Mouse (Mus musculus) hindbrain, embryonic 11.5 days (tissue): Measurements from ENCODE around the gene Sgce. TPM values are rescaled to one million over a fixed set of nuclear protein-coding genes. Genes with fewer than 3 reads are reported as not detected.
A peak's percentile ranks its signal among the peaks of the same experiment; 100 is the strongest.
"Not testable (repeated sequence)": the region's sequence is repeated elsewhere in the genome, so short reads cannot be mapped to it uniquely, and the experiment has no call there.

Experiments used
- ATAC-seq: fragments of 200-750 bp; cut with Nextera tagmentation; 2 replicates; pipeline ENCODE4 v1.8.0; 2017; ENCODE audit warnings: mild to moderate bottlenecking, moderate TSS enrichment, moderate library complexity; ENCODE audit not compliant: low FRiP score
- DNase-seq: peaks from one replicate; pipeline ENCODE4 v3.0.0-alpha.2; 2015; ENCODE audit warnings: low spot score
- H3K27ac ChIP-seq: fragments of 300-500 bp; sonication (generic); 2 replicates; pipeline ENCODE4 v1.5.1; 2014; ENCODE audit warnings: mild to moderate bottlenecking, low read depth, low read length
- H3K27me3 ChIP-seq: fragments of 300-500 bp; sonication (generic); 2 replicates; pipeline ENCODE4 v1.6.1; 2014; ENCODE audit warnings: mild to moderate bottlenecking, low read length, moderate library complexity, mixed read lengths; ENCODE audit not compliant: control insufficient read depth, insufficient read depth
- H3K36me3 ChIP-seq: fragments of 300-500 bp; sonication (generic); 2 replicates; pipeline ENCODE4 v1.6.1; 2014; ENCODE audit warnings: mild to moderate bottlenecking, low read length, moderate library complexity, mixed read lengths; ENCODE audit not compliant: control insufficient read depth, insufficient read depth
- H3K4me1 ChIP-seq: fragments of 300-500 bp; sonication (generic); replicated peaks from 2 replicates; pipeline ENCODE4 v1.6.1; 2014; ENCODE audit warnings: low read length, mixed read lengths; ENCODE audit not compliant: control insufficient read depth, insufficient read depth
- H3K4me2 ChIP-seq: fragments of 300-500 bp; sonication (generic); replicated peaks from 2 replicates; pipeline ENCODE4 v1.6.1; 2014; ENCODE audit warnings: mild to moderate bottlenecking, low read depth, low read length
- H3K4me3 ChIP-seq: fragments of 300-500 bp; sonication (generic); 2 replicates; pipeline ENCODE4 v1.5.1; 2014; ENCODE audit warnings: low read depth, low read length
- H3K9ac ChIP-seq: fragments of 300-500 bp; sonication (generic); 2 replicates; pipeline ENCODE4 v1.6.1; 2014; ENCODE audit warnings: low read depth, low read length
- H3K9me3 ChIP-seq: fragments of 300-500 bp; sonication (generic); 2 replicates; pipeline ENCODE4 v1.6.1; 2016; ENCODE audit warnings: low read length; ENCODE audit not compliant: control insufficient read depth
- WGBS: fragments of 180-500 bp; shearing (Covaris S2); extraction: QIAGEN DNeasy Blood & Tissue Kit; methylation state at CpG from one replicate; pipeline ENCODE4 v1.1.7; 2014; 5-methylcytosine and 5-hydroxymethylcytosine counted together
- polyA plus RNA-seq: library from polyadenylated mRNA; unstranded; fragments of >200 nt; fragmentation: Nextera tagmentation; extraction: Ambion mirVana; gene quantifications from 2 replicates; pipeline ENCODE4 v1.2.1, GENCODE M21; 2014

Sgce gene
- polyA plus RNA-seq: 67.7 and 74.4 TPM in 2 replicates

- Histone ChIP-seq H3K27me3 (no peaks in the 10 kb centered on the region), H3K27ac (peak within 1 kb of the TSS; percentile 82)
- peak; percentile 84 for DNase-seq
Observed at GRCm38 (mm10) chr6:4746696-4747439, at the start of gene Sgce, which contains the start of gene Peg10. Gene Sgce (minus strand): TSS chr6:4747207. Gene Peg10 (plus strand): TSS chr6:4747306.

GRCm38 (mm10) chr6:4796281-4796680, 49.3 kb upstream of the Sgce start:
- DNase-seq: no peak
- no peaks in the 10 kb centered on the region for H3K27me3 ChIP-seq

More at GRCm38 (mm10) chr6:4746696-4747439, at the start of gene Sgce, which contains the start of gene Peg10:
- peak; percentile 78 for ATAC-seq
- H3K4me2 ChIP-seq: peak within 1 kb of the TSS; percentile 58
- WGBS: 45% methylated on average over 38 of the region's 38 CpGs
- H3K9me3 ChIP-seq: peaks cover 3% of the 10 kb centered on the region; the same call in 1 of the 2 replicates
- no peaks in the 10 kb centered on the region for H3K36me3 ChIP-seq
- H3K4me1 ChIP-seq: no peaks in the 10 kb centered on the region
- H3K9ac ChIP-seq: peak within 1 kb of the TSS; percentile 87
- H3K4me3 ChIP-seq: peak within 1 kb of the TSS; percentile 57

DNA sequence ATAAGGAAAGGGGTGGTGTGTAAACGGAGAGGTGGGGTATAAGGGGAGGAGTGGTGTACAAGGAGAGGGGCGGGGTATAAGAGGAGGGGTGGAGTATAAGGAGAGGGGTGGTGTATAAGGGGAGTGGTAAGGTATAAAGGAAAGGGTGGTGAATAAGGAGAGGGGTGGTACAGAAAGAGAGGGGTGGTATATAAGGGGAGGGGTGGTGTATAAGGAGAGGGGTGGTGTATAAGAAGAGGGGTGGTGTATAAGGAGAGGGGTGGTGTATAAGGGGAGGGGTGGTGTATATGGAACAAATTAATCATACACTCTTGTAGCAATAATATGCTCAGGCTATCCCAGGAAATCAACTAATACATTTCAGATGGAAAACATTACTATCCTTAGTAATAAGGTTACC, 15.2 kb upstream of the Sgce start:
- no peak overlapping the region for H3K9ac ChIP-seq
- H3K4me1 ChIP-seq: no peaks in the 10 kb centered on the region
- no peaks in the 10 kb centered on the region for H3K9me3 ChIP-seq
- H3K4me3 ChIP-seq: no peak overlapping the region
- peak; percentile 99 for ATAC-seq
- WGBS: 41% methylated on average over 2 of the region's 2 CpGs
- no peaks in the 10 kb centered on the region for H3K27me3 ChIP-seq
- no peak overlapping the region for H3K27ac ChIP-seq
- no peaks in the 10 kb centered on the region for H3K36me3 ChIP-seq
- H3K4me2 ChIP-seq: no peak overlapping the region
- no peak for DNase-seq

More at GRCm38 (mm10) chr6:4796281-4796680, 49.3 kb upstream of the Sgce start:
- Histone ChIP-seq H3K9ac (no peak overlapping the region), H3K27ac (no peak overlapping the region), H3K4me3 (no peak overlapping the region), H3K36me3 (no peaks in the 10 kb centered on the region), H3K4me1 (no peaks in the 10 kb centered on the region), H3K4me2 (no peak overlapping the region), H3K9me3 (no peaks in the 10 kb centered on the region)
- no peak for ATAC-seq
- 100% methylated on average over 1 of the region's 1 CpGs for WGBS

DNA sequence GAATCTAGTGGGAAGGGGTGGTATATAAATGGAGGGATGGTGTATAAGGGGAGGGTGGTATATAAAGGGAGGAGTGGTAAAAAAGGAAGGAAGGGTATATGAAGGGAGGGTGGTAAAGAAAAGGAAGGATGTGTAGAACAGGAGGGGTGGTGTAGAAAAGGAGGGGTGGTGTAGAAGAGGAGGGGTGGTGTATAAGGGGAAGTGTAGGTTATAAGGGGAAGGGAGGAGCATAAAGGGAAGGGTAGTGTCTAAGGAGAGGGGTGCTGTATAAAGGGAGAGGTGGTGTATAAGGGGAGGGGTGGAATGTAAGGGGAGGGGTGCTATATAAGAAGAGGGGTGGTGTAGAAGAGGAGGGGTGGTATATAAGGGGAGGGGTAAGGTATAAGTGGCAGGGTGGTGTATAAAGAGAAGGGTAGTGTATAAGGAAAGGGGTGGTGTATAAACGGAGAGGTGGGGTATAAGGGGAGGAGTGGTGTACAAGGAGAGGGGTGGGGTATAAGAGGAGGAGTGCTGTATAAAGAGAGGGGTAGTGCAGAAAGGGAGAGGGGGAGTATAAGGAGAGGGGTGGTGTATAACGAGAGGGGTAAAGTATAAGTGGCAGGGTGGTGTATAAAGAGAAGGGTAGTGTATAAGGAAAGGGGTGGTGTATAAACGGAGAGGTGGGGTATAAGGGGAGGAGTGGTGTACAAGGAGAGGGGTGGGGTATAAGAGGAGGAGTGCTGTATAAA, 14.6 kb upstream of the Sgce start:
- DNase-seq, H3K4me1 ChIP-seq, H3K9me3 ChIP-seq, H3K4me2 ChIP-seq, H3K27ac ChIP-seq, H3K27me3 ChIP-seq, H3K9ac ChIP-seq, H3K4me3 ChIP-seq, H3K36me3 ChIP-seq: not testable (repeated sequence)
- 47% methylated on average over 3 of the region's 3 CpGs for WGBS
- ATAC-seq: peak; percentile 26; the same call in 1 of the 2 replicates

DNA sequence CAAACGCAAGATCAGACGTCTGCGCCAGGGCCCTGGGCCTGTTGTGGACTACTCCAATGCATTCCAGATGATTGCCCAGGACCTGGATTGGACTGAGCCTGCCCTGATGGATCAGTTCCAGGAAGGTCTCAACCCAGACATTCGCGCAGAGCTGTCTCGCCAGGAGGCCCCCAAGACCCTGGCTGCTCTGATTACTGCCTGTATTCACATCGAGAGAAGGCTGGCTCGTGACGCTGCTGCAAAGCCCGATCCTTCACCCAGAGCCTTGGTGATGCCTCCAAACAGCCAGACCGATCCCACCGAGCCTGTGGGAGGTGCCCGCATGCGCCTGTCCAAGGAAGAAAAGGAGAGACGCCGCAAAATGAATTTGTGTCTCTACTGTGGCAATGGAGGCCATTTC, 7.9 kb upstream of the Sgce start:
- peaks cover 8% of the 10 kb centered on the region; the same call in 1 of the 2 replicates for H3K9me3 ChIP-seq
- H3K4me3 ChIP-seq: no peak overlapping the region
- no peak overlapping the region for H3K4me2 ChIP-seq
- WGBS: 94% methylated on average over 16 of the region's 16 CpGs
- no peak for ATAC-seq
- DNase-seq: no peak
- H3K36me3 ChIP-seq: 0 out of 2 replicates have a peak, but pooled peaks cover 2% of the 10 kb centered on the region
- no peak overlapping the region for H3K27ac ChIP-seq
- no peaks in the 10 kb centered on the region for H3K4me1 ChIP-seq
- H3K27me3 ChIP-seq: no peaks in the 10 kb centered on the region
- no peak overlapping the region for H3K9ac ChIP-seq

- ATAC-seq: no peak
- H3K27me3 ChIP-seq: no peaks in the 10 kb centered on the region
- no peaks in the 10 kb centered on the region for H3K4me1 ChIP-seq
- H3K4me2 ChIP-seq: no peak overlapping the region
- no peak overlapping the region for H3K9ac ChIP-seq
- no peak overlapping the region for H3K27ac ChIP-seq
- no peak overlapping the region for H3K4me3 ChIP-seq
- WGBS: 95% methylated on average over 10 of the region's 10 CpGs
- H3K36me3 ChIP-seq: 0 out of 2 replicates have a peak, but pooled peaks cover 2% of the 10 kb centered on the region
- DNase-seq: no peak
- H3K9me3 ChIP-seq: peaks cover 8% of the 10 kb centered on the region; the same call in 1 of the 2 replicates
Observed at GRCm38 (mm10) chr6:4754286-4754685, 7.3 kb upstream of the Sgce start.

- no peak for DNase-seq
- WGBS: 80% methylated on average over 4 of the region's 4 CpGs
- no peak overlapping the region for H3K9ac ChIP-seq
- H3K27ac ChIP-seq: no peak overlapping the region
- no peaks in the 10 kb centered on the region for H3K4me1 ChIP-seq
- H3K9me3 ChIP-seq: peaks cover 11% of the 10 kb centered on the region
- no peak for ATAC-seq
- no peaks in the 10 kb centered on the region for H3K36me3 ChIP-seq
- H3K27me3 ChIP-seq: no peaks in the 10 kb centered on the region
- H3K4me2 ChIP-seq: no peak overlapping the region
- H3K4me3 ChIP-seq: no peak overlapping the region
Observed at GRCm38 (mm10) chr6:4751355-4751754, 4.3 kb upstream of the Sgce start.

- WGBS: 53% methylated on average over 14 of the region's 22 CpGs
- Histone ChIP-seq H3K9ac (no peak overlapping the region), H3K4me1 (no peaks in the 10 kb centered on the region), H3K27ac (no peak overlapping the region), H3K9me3 (peaks cover 3% of the 10 kb centered on the region; the same call in 1 of the 2 replicates), H3K27me3 (no peaks in the 10 kb centered on the region), H3K4me3 (peak overlapping the region; percentile 57), H3K36me3 (no peaks in the 10 kb centered on the region), H3K4me2 (peak overlapping the region; percentile 58)
- ATAC-seq: peak; percentile 91
- DNase-seq: peak; percentile 93
Observed at GRCm38 (mm10) chr6:4749091-4749490, 2.1 kb upstream of the Sgce start.
